Mouse (Mus musculus) C2C12 (cell line): ENCODE data around the gene Col4a2.

ENCODE experiments used
- CTCF ChIP-seq: IDR thresholded peaks from one replicate; pipeline ENCODE4 v1.5.1; 2011; ENCODE audit not compliant: control insufficient read depth, insufficient read depth, insufficient read length
- MYOG ChIP-seq: IDR thresholded peaks from one replicate; pipeline ENCODE4 v1.6.1; 2011; ENCODE audit not compliant: control insufficient read depth, insufficient read length; ENCODE audit errors: extremely low read depth
- USF1 ChIP-seq: IDR thresholded peaks from one replicate; pipeline ENCODE4 v1.6.1; 2011; ENCODE audit warnings: low read depth, mild to moderate bottlenecking, control low read depth, moderate library complexity

GRCm38 (mm10) chr8:11486142-11486541 lies 173.5 kb downstream of the Col4a2 start:
- peak; percentile 41 for TF ChIP-seq CTCF
- TF ChIP-seq USF1, result no peak
- no peak for TF ChIP-seq MYOG
